Mouse (Mus musculus) hindbrain, embryonic 15.5 days (tissue): ENCODE measurements around the gene Snx1. TPM values are rescaled to one million over a fixed set of nuclear protein-coding genes. Genes with fewer than 3 reads are reported as not detected.
A peak's percentile ranks its signal among the peaks of the same experiment; 100 is the strongest.

Experiments
- ATAC-seq: fragments of 200-750 bp; cut with Nextera tagmentation; 2 replicates; pipeline ENCODE4 v1.8.0; 2017; ENCODE audit warnings: low read depth, moderate number of reproducible peaks, moderate TSS enrichment; ENCODE audit not compliant: low FRiP score
- H3K27ac ChIP-seq: fragments of 300-500 bp; sonication (generic); replicated peaks from 2 replicates; pipeline ENCODE4 v1.5.1; 2015; ENCODE audit warnings: mild to moderate bottlenecking, inconsistent platforms
- H3K27me3 ChIP-seq: fragments of 300-500 bp; sonication (generic); 2 replicates; pipeline ENCODE4 v1.6.1; 2015; ENCODE audit warnings: control low read depth, inconsistent platforms
- H3K36me3 ChIP-seq: fragments of 300-500 bp; sonication (generic); 2 replicates; pipeline ENCODE4 v1.6.1; 2015; ENCODE audit warnings: control low read depth, inconsistent platforms
- H3K4me1 ChIP-seq: fragments of 300-500 bp; sonication (generic); replicated peaks from 2 replicates; pipeline ENCODE4 v1.6.1; 2015; ENCODE audit warnings: control low read depth, inconsistent platforms
- H3K4me2 ChIP-seq: fragments of 300-500 bp; sonication (generic); 2 replicates; pipeline ENCODE4 v1.6.1; 2015; ENCODE audit warnings: moderate library complexity, mild to moderate bottlenecking, inconsistent platforms
- H3K4me3 ChIP-seq: fragments of 300-500 bp; sonication (generic); 2 replicates; pipeline ENCODE4 v1.5.1; 2015; ENCODE audit warnings: mild to moderate bottlenecking, inconsistent platforms
- H3K9ac ChIP-seq: fragments of 300-500 bp; sonication (generic); 2 replicates; pipeline ENCODE4 v1.6.1; 2015; ENCODE audit warnings: inconsistent platforms
- H3K9me3 ChIP-seq: fragments of 300-500 bp; sonication (generic); 2 replicates; pipeline ENCODE4 v1.6.1; 2016; ENCODE audit warnings: control low read depth, inconsistent platforms
- WGBS: fragments of 180-500 bp; shearing (Covaris S2); methylation state at CpG from one replicate; pipeline ENCODE4 v1.1.7; 2015; 5-methylcytosine and 5-hydroxymethylcytosine counted together
- polyA plus RNA-seq: library from polyadenylated mRNA; unstranded; fragments of >200 nt; fragmentation: Nextera tagmentation; extraction: Ambion mirVana; gene quantifications from 2 replicates; pipeline ENCODE4 v1.2.1, GENCODE M21; 2015

The Snx1 gene
- polyA plus RNA-seq, 1 experiment from 2014 or later, result 76.7 TPM

DNA sequence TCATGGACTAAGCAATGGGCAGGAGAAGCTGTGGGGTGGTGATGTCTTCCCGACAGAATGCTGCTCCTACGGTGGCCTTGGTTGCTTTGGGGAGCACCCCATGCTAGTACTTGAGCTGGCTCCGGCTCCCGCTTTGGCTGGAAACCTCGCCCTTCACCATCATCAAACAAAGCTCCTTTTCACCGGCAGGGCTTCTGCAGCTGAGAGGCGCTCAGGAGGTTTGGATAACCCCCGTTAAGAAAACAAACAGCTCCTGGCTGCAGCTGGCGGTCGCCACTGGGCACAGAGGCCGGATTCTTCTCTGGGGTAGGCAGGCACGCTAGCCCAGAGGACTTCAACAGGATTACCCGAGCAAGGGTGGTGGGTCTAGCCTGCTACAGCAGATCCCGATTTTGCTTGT is 47.9 kb downstream of the Snx1 start:
- Histone ChIP-seq H3K27me3 (no peaks in the 10 kb centered on the region), H3K9me3 (no peaks in the 10 kb centered on the region), H3K27ac (peak overlapping the region; percentile 13; the same call in 1 of the 2 replicates), H3K4me1 (peaks cover 6% of the 10 kb centered on the region; the same call in 1 of the 2 replicates), H3K9ac (no peak overlapping the region), H3K4me2 (peak overlapping the region; percentile 24), H3K4me3 (no peak overlapping the region), H3K36me3 (no peaks in the 10 kb centered on the region)
- 21% methylated on average over 14 of the region's 14 CpGs for WGBS
- ATAC-seq, result peak; percentile 63; the same call in 1 of the 2 replicates

DNA sequence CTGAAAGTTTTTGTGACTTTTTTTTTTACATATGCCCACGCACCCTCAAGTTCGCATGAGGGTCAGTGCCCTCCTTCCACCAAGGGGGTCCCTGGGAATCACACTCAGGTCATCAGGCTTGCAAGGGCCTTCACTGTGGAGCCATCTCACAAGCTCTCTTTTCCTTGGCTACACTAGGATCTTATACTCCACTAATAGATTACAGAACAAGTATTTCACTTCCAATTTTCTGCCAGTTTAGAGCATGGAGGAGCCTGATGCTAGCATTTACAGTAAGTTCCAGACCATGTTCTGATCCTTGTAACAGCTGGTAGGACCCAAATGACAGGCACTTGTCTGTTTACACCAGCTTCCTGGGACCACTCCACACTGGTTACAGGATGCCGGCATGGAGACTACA is 48.3 kb downstream of the Snx1 start:
- no peak for ATAC-seq
- Histone ChIP-seq H3K9me3 (no peaks in the 10 kb centered on the region), H3K4me1 (peaks cover 6% of the 10 kb centered on the region; the same call in 1 of the 2 replicates), H3K27ac (peak overlapping the region; percentile 13; the same call in 1 of the 2 replicates), H3K4me2 (peak overlapping the region; percentile 24; the same call in 1 of the 2 replicates), H3K9ac (no peak overlapping the region), H3K36me3 (no peaks in the 10 kb centered on the region), H3K27me3 (no peaks in the 10 kb centered on the region), H3K4me3 (no peak overlapping the region)
- 72% methylated on average over 3 of the region's 3 CpGs for WGBS

DNA sequence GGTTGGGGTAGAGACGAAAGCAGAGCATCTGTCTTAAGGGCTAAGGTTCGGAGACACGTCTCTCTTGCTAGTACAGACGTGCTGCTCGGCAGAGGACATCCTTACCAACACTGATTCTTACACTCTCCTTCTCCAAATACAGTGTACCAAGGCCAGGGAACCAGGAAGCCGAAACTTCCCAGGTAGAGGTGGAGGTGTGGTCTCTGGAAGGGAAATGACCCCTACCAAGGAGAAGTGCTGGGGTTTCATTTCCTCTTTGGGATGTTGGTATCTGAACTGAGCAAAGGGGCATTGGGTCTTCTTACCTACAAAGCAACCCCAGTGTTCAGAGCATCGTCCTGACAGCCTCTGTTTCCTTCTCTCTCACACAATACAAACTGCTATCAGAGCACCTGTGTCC is 53.6 kb downstream of the Snx1 start:
- peaks cover 6% of the 10 kb centered on the region; the same call in 1 of the 2 replicates for H3K27me3 ChIP-seq
- H3K9ac ChIP-seq, result no peak overlapping the region
- H3K27ac ChIP-seq, result no peak overlapping the region
- no peak for ATAC-seq
- no peak overlapping the region for H3K4me2 ChIP-seq
- no peaks in the 10 kb centered on the region for H3K9me3 ChIP-seq
- H3K4me3 ChIP-seq, result no peak overlapping the region
- 88% methylated on average over 7 of the region's 7 CpGs for WGBS
- H3K4me1 ChIP-seq, result peaks cover 14% of the 10 kb centered on the region
- H3K36me3 ChIP-seq, result no peaks in the 10 kb centered on the region

DNA sequence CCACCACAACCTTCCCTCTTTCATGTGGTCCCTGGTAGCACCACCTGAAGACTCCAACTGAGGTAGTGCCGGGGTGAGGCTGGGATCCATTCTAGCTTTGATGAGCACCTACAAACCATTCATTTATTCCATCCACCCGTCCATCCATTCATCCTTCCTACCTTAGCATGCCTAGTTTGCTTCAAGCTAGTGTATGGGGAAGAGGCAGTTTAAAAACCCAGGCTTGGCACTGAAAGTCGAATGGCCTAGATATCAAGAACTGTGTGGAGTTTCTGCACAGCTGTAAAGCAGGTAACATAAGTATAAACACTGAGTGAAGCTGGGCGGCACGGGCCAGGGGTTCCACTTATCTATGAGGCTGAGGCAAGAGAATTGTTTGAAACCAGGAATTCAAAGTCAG is 56.2 kb downstream of the Snx1 start:
- H3K4me3 ChIP-seq, result no peak overlapping the region
- no peak overlapping the region for H3K27ac ChIP-seq
- no peak for ATAC-seq
- H3K36me3 ChIP-seq, result peaks cover 23% of the 10 kb centered on the region
- H3K9me3 ChIP-seq, result no peaks in the 10 kb centered on the region
- H3K27me3 ChIP-seq, result peaks cover 16% of the 10 kb centered on the region
- no peak overlapping the region for H3K9ac ChIP-seq
- 92% methylated on average over 5 of the region's 5 CpGs for WGBS
- no peak overlapping the region for H3K4me2 ChIP-seq
- H3K4me1 ChIP-seq, result peaks cover 14% of the 10 kb centered on the region

DNA sequence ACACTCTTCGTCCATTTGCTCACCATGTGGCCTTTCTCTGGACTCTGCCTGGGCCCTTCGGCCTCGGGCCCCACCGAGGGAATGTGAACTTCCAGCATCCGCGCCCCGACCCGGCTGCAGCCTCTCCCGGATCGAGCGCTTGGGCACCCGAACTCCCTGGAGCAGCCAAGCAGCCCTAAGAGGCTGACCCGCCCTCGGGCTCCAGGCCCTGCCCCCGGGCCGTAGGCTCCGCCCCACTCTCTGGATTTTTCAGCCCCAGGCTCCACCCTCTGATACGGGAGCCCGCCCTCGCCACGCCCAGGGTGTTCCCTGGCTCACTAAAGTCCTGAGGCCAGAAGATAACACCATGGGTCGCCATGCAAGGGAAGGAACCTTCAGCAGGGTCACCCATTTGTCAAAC is 56.8 kb downstream of the Snx1 start, which contains the start of gene Snx22:
Gene Snx22 (minus strand): TSS at position 137 of the 400 bp plus-strand sequence.
- H3K4me1 ChIP-seq, result peaks cover 14% of the 10 kb centered on the region
- peak; percentile 93 for ATAC-seq
- H3K36me3 ChIP-seq, result peaks cover 25% of the 10 kb centered on the region
- H3K9me3 ChIP-seq, result no peaks in the 10 kb centered on the region
- no peak within 1 kb of the TSS for H3K27ac ChIP-seq
- H3K9ac ChIP-seq, result peak within 1 kb of the TSS; percentile 54
- WGBS, result 2% methylated on average over 22 of the region's 22 CpGs
- H3K27me3 ChIP-seq, result peaks cover 16% of the 10 kb centered on the region
- peak within 1 kb of the TSS; percentile 56 for H3K4me3 ChIP-seq
- peak within 1 kb of the TSS; percentile 93 for H3K4me2 ChIP-seq

DNA sequence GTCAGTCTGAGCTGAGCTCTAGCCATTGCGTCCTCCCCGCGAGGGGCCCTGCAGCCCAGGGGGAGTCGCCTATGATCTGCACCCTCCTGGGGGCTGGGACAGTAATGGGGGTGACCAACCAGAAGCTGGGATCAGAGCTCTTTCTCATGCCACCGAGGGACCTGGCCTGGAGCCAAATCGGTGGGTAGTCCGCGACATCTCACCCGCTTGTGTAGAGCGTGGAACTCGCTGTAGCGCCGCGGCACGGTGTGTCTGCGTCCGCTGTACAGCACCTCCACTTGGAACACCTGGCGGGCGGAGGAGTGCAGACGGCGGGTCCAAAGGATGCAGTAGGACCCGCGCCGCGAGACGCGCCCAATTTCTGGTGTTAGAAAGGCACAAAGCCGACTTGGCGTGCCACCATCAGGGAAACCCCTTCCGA is 57.4 kb downstream of the Snx1 start:
- Histone ChIP-seq H3K9ac (peak overlapping the region; percentile 54), H3K4me3 (peak overlapping the region; percentile 56), H3K4me2 (peak overlapping the region; percentile 93), H3K27me3 (peaks cover 16% of the 10 kb centered on the region), H3K36me3 (peaks cover 29% of the 10 kb centered on the region), H3K9me3 (no peaks in the 10 kb centered on the region), H3K4me1 (peaks cover 14% of the 10 kb centered on the region), H3K27ac (no peak overlapping the region)
- ATAC-seq, result peak; percentile 64
- whole genome bisulfite sequencing, result under 1% methylated on average over 30 of the region's 30 CpGs

DNA sequence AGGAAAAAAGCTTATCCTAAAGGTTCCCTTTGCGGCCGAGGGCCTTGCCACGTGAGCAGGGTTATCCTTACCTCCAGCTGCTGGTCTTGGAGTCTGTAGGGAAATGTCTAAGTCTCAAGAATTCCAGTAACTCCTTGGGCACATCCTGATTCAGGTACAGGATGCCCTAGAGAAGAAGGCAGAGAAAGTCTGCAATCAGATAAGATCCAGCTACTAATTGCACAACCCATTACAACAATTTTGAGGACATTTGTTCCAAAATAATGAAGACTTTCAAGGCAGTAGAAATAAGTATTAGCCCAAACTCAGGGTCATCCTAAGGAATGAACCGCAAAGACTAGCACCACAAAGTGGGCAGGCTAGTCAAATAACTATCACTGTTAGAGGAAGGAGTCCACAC is 58.3 kb downstream of the Snx1 start:
- ATAC-seq, result no peak
- Histone ChIP-seq H3K4me2 (no peak overlapping the region), H3K27me3 (peaks cover 16% of the 10 kb centered on the region), H3K27ac (no peak overlapping the region), H3K4me1 (peaks cover 14% of the 10 kb centered on the region), H3K9ac (no peak overlapping the region), H3K9me3 (no peaks in the 10 kb centered on the region), H3K36me3 (peaks cover 39% of the 10 kb centered on the region), H3K4me3 (no peak overlapping the region)
- 62% methylated on average over 4 of the region's 4 CpGs for WGBS

DNA sequence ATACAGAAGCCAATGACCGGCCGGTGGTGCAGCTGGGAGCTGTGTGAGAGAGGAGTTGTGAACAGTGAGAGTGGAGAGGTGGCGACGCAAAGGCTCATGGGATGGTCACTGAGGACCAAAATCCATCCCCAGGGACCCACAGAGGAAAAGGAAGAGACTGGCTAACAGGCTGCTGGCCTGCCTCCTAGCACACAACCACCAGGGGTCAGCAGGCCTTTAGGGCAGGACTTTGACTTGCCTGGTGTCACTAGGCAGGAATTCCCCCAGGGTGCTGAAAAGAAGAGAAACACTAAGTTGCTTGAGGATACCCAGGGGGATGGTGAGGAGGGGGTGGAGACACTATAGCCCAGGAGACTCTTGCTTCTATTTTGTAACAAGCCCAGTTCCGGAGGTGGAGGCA is 58.8 kb downstream of the Snx1 start:
- H3K27me3 ChIP-seq, result peaks cover 16% of the 10 kb centered on the region
- no peak overlapping the region for H3K27ac ChIP-seq
- peaks cover 44% of the 10 kb centered on the region for H3K36me3 ChIP-seq
- no peak overlapping the region for H3K4me2 ChIP-seq
- peaks cover 14% of the 10 kb centered on the region for H3K4me1 ChIP-seq
- 25% methylated on average over 5 of the region's 5 CpGs for WGBS
- H3K4me3 ChIP-seq, result no peak overlapping the region
- no peak overlapping the region for H3K9ac ChIP-seq
- ATAC-seq, result no peak
- H3K9me3 ChIP-seq, result no peaks in the 10 kb centered on the region

DNA sequence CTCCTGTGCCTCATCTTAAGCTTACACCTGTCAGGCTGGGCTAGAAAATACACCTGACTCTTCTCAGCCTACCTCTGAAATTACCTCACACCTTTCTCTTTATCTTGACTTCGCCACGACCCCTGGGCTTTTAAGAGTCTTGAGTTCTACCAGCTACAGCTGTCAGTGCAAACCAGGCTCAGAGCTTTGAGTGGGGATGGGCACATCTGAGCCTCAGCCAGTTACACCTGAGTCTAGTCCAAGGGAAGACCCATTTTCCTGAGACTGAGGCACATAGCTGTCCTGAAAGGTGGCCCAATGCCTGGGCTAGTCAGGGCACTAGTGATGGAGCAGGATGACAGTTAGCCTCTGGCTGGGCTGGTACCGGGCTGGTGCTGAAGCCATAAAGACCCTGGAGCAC is 59.6 kb downstream of the Snx1 start:
- Histone ChIP-seq H3K36me3 (peaks cover 48% of the 10 kb centered on the region), H3K27ac (no peak overlapping the region), H3K4me1 (peaks cover 21% of the 10 kb centered on the region), H3K9me3 (no peaks in the 10 kb centered on the region), H3K9ac (no peak overlapping the region), H3K4me2 (no peak overlapping the region), H3K27me3 (peaks cover 16% of the 10 kb centered on the region), H3K4me3 (no peak overlapping the region)
- 90% methylated on average over 3 of the region's 3 CpGs for WGBS
- ATAC-seq, result no peak

DNA sequence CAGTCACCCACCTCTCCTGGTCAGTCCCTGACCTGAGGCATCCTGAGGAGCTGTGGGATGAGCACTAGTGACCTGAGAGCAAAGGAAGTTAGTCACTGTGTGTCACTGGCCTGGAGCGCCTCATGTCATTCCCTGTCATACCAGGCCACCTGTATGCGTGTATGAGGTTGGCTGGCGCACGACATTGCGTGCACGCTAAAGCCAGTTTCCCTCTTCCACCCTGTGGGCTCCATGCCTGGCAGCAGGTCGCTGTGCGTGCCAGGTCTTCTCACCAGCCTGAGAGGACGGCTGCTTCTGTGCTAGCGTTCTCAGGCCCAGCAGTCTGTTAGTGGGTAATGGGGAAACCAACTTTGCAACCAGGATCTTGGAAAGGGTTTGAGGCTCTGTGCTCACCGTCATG is 62.1 kb downstream of the Snx1 start:
- Histone ChIP-seq H3K4me3 (no peak overlapping the region), H3K4me1 (peaks cover 31% of the 10 kb centered on the region), H3K9me3 (no peaks in the 10 kb centered on the region), H3K27me3 (peaks cover 12% of the 10 kb centered on the region), H3K27ac (no peak overlapping the region), H3K4me2 (no peak overlapping the region), H3K9ac (no peak overlapping the region), H3K36me3 (peaks cover 48% of the 10 kb centered on the region)
- 98% methylated on average over 11 of the region's 11 CpGs for WGBS
- no peak for ATAC-seq

DNA sequence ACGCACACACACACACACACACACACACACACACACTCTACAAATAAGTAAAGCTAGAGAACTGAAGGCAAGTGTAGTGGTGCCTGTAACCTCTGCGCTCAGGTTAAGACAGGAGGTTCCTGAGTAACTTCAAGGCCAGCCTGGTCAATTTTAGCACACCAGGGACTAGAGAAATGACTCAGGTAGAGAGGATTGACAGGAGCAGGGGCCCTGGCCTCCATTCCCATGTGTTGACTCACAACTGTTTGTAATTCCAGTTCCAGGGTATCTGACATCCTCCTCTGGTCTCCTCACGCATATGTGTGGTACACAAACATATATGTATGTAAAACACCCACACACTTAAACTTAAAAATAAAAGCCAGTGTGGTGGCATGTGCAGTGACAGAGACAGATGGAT is 62.9 kb downstream of the Snx1 start:
- H3K9me3 ChIP-seq, result no peaks in the 10 kb centered on the region
- H3K27ac ChIP-seq, result no peak overlapping the region
- H3K4me2 ChIP-seq, result no peak overlapping the region
- ATAC-seq, result no peak
- H3K4me1 ChIP-seq, result peaks cover 28% of the 10 kb centered on the region
- no peak overlapping the region for H3K4me3 ChIP-seq
- WGBS, result 91% methylated on average over 3 of the region's 3 CpGs
- peaks cover 12% of the 10 kb centered on the region for H3K27me3 ChIP-seq
- H3K9ac ChIP-seq, result no peak overlapping the region
- H3K36me3 ChIP-seq, result peaks cover 48% of the 10 kb centered on the region

DNA sequence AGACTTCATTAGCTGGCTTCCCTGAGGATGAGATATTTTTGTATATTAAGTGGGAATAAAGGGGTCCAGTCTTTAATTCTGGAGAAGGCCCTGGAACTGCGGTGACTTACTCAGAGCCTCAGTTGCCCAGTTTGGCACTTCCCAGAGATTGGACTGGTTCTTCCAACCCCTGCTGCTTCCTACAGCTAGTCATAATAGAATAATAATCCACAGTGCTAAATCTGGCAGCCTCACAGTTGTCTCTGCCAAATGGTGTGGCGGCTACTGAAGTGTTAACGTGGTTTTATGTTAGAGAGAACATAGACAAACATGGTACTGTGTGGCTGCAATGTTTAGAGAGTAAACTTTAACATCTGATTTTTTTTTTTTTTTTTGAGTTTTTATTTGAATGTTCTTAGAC is 64.7 kb downstream of the Snx1 start:
- H3K27me3 ChIP-seq, result no peaks in the 10 kb centered on the region
- H3K4me2 ChIP-seq, result peak overlapping the region; percentile 80
- H3K36me3 ChIP-seq, result peaks cover 40% of the 10 kb centered on the region
- peak overlapping the region; percentile 87; the same call in 1 of the 2 replicates for H3K27ac ChIP-seq
- no peaks in the 10 kb centered on the region for H3K9me3 ChIP-seq
- ATAC-seq, result no peak
- H3K4me3 ChIP-seq, result peak overlapping the region; percentile 74
- peak overlapping the region; percentile 87 for H3K9ac ChIP-seq
- WGBS, result 76% methylated on average over 3 of the region's 3 CpGs
- H3K4me1 ChIP-seq, result peaks cover 28% of the 10 kb centered on the region

DNA sequence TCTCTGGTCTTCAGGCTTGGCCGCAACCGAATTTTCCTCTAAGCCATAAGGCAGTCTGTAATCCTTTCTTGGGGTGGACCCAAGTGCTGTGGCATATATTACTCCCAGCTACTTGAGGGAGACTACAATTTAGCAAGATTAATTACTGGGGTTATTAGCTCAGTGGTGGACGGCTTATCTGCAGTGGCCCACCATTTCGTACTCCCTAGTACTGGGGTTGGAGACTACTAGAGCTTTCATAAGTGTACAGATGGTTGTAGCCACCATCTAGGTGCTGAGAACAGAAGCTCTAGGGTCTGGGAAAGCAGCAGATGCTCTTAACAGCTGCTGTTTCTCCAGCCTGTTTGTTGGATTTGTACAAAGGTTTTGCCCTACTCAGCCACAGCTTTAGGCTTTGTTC is 65.4 kb downstream of the Snx1 start:
- Histone ChIP-seq H3K4me1 (peaks cover 28% of the 10 kb centered on the region), H3K4me2 (peak overlapping the region; percentile 80), H3K27me3 (no peaks in the 10 kb centered on the region), H3K9ac (peak overlapping the region; percentile 87), H3K36me3 (peaks cover 33% of the 10 kb centered on the region), H3K9me3 (no peaks in the 10 kb centered on the region), H3K4me3 (peak overlapping the region; percentile 74), H3K27ac (peak overlapping the region; percentile 87)
- WGBS, result 32% methylated on average over 4 of the region's 4 CpGs
- no peak for ATAC-seq
